Mouse (Mus musculus) CH12.LX (cell line): ENCODE data around the gene Myh11. TPM values are rescaled to one million over a fixed set of nuclear protein-coding genes. Genes with fewer than 3 reads are reported as not detected.

Source experiments
- DNase-seq: peaks from one replicate; pipeline ENCODE4 v3.0.0-alpha.2; 2013; ENCODE audit errors: extremely low read depth
- H3K27ac ChIP-seq: 2 replicates; pipeline ENCODE4 v1.5.1; 2012; ENCODE audit warnings: low read depth, mild to moderate bottlenecking, control low read depth, moderate library complexity; ENCODE audit not compliant: insufficient read depth
- H3K27me3 ChIP-seq: replicated peaks from 2 replicates; pipeline ENCODE3; 2012; ENCODE audit warnings: inconsistent platforms
- H3K36me3 ChIP-seq, 2 experiments: replicated peaks in 1 of 2; 2 replicates each; pipeline versions ENCODE3 to v1.6.1; 2012; ENCODE audit warnings: inconsistent platforms in 1 of 2, low read length in 1 of 2, mild to moderate bottlenecking in 1 of 2, mixed read lengths in 1 of 2, moderate library complexity in 1 of 2; ENCODE audit not compliant: control insufficient read depth in 1 of 2, insufficient read depth in 1 of 2
- H3K4me1 ChIP-seq, 2 experiments: 2 replicates each; pipeline ENCODE4 v1.6.1; 2012; ENCODE audit warnings: inconsistent platforms in 1 of 2, moderate library complexity in 1 of 2; ENCODE audit not compliant: insufficient read depth in 2 of 2, control insufficient read depth in 1 of 2
- H3K4me2 ChIP-seq: 2 replicates; pipeline ENCODE4 v1.6.1; 2012; ENCODE audit warnings: low read depth, mild to moderate bottlenecking, control low read depth; ENCODE audit not compliant: poor library complexity, insufficient read depth, severe bottlenecking
- H3K4me3 ChIP-seq, 3 experiments: fragments of 150-350 bp in 1 of 3; sonication (generic) in 1 of 3; replicated peaks in 1 of 3; 2 replicates each; pipeline versions ENCODE3 to v1.5.1; 2011 to 2012; ENCODE audit warnings: low read depth in 2 of 3, low read length in 2 of 3, mild to moderate bottlenecking in 2 of 3, moderate library complexity in 2 of 3, control low read depth in 1 of 3, improper control_type of control experiment in 1 of 3, inconsistent platforms in 1 of 3, mixed read lengths in 1 of 3; ENCODE audit not compliant: poor library complexity in 1 of 3
- H3K79me2 ChIP-seq: replicated peaks from 2 replicates; pipeline ENCODE4 v1.6.1; 2012; ENCODE audit warnings: mild to moderate bottlenecking, moderate library complexity; ENCODE audit not compliant: control insufficient read depth, poor library complexity, insufficient read depth, severe bottlenecking; ENCODE audit errors: extremely low read depth
- H3K9ac ChIP-seq: 2 replicates; pipeline ENCODE4 v1.6.1; 2012; ENCODE audit warnings: low read depth, mild to moderate bottlenecking, control low read depth, moderate library complexity; ENCODE audit not compliant: insufficient read depth
- H3K9me3 ChIP-seq: replicated peaks from 2 replicates; pipeline ENCODE3; 2012; ENCODE audit warnings: low read length, inconsistent platforms, mixed read lengths
- CHD2 ChIP-seq: IDR thresholded peaks from 2 replicates; pipeline ENCODE4 v1.6.1; 2011; ENCODE audit warnings: low read length, improper control_type of control experiment
- MAFK ChIP-seq: IDR thresholded peaks from 2 replicates; pipeline ENCODE4 v1.6.1; 2011; ENCODE audit warnings: low read length, improper control_type of control experiment; ENCODE audit not compliant: insufficient replicate concordance
- MEF2A ChIP-seq: IDR thresholded peaks from 2 replicates; pipeline ENCODE4 v1.6.1; 2014; ENCODE audit warnings: low read depth, mild to moderate bottlenecking, inconsistent platforms, low read length, improper control_type of control experiment, borderline replicate concordance
- MXI1 ChIP-seq: IDR thresholded peaks from 2 replicates; pipeline ENCODE4 v1.6.1; 2011; ENCODE audit warnings: mild to moderate bottlenecking, low read depth, low read length, improper control_type of control experiment
- MYC ChIP-seq: IDR thresholded peaks from 2 replicates; pipeline ENCODE4 v1.6.1; 2011; ENCODE audit warnings: low read depth, mild to moderate bottlenecking, improper control_type of control experiment, low read length
- SIN3A ChIP-seq: IDR thresholded peaks from 2 replicates; pipeline ENCODE4 v1.6.1; 2012; ENCODE audit warnings: low read length, improper control_type of control experiment, inconsistent platforms
- SMC3 ChIP-seq: IDR thresholded peaks from 2 replicates; pipeline ENCODE4 v1.6.1; 2011; ENCODE audit warnings: low read depth, low read length, improper control_type of control experiment
- TBP ChIP-seq: conservative IDR thresholded peaks from 2 replicates; pipeline ENCODE4 v1.6.1; 2011; ENCODE audit warnings: low read depth, low read length, improper control_type of control experiment
- ZC3H11A ChIP-seq: IDR thresholded peaks from 2 replicates; pipeline ENCODE4 v1.6.1; 2012; ENCODE audit warnings: low read depth, mild to moderate bottlenecking, inconsistent platforms, low read length, improper control_type of control experiment
- ZNF384 ChIP-seq: IDR thresholded peaks from 2 replicates; pipeline ENCODE4 v1.6.1; 2012; ENCODE audit warnings: low read depth, low read length, improper control_type of control experiment, inconsistent platforms
- dilution Hi-C: fragments of 300-500 bp; cut with MboI; formaldehyde crosslinking; loops from 2 replicates; pipeline ENCODE4 v1.14.3; 2020; ENCODE audit warnings: low sequenced_read_pairs; ENCODE audit not compliant: extremely low pct_unique_long_range_greater_than_20kb, extremely low pct_ligation_motif_present
- in situ Hi-C: fragments of 300-500 bp; cut with MboI; formaldehyde crosslinking; loops from 3 replicates; pipeline ENCODE4 v1.14.3; 2019; ENCODE audit warnings: low sequenced_read_pairs, low pct_ligation_motif_present, low pct_unique_long_range_greater_than_20kb, mixed read lengths
- polyA plus RNA-seq: library from polyadenylated mRNA; unstranded; fragments of >175 nt; gene quantifications from 2 replicates; pipeline ENCODE4 v1.2.1, GENCODE M21; 2012; ENCODE audit warnings: low read depth; ENCODE audit not compliant: insufficient read length
- total RNA-seq, 2 experiments: library from RNA; depleted of rRNA; stranded (reverse); fragments of 300-350 nt in 1 of 2; fragments of >200 nt in 1 of 2; gene quantifications; 2 replicates each; pipeline ENCODE4 v1.2.3; 2012 to 2014

The Myh11 gene
- total and polyA plus RNA-seq, 3 experiments = 0.04 to 0.06 (median 0.04) TPM

DNA sequence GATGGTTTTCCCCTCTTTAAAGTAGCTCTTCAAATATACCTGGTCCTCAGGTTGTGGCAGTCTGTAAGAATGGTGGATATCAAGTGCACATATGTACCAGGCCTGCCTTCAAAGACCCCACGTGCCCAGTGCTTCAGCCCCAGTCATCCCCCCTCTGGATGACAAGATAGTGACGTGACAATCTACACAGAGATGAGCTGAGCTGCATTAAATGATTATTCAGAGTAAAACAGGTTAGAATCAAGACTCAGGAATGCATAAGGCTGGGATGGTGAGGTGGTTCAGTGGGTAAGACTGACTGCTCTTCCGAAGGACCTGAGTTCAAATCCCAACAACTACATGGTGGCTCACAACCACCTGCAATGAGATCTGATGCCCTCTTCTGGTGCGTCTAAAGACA is 6.6 kb upstream of the Myh11 start:
- in situ Hi-C loops (no loop called here), dilution Hi-C loops (no loop called here)
- DNase-seq = no peak
- Histone ChIP-seq H3K27me3 (no peaks in the 10 kb centered on the region), H3K9me3 (no peaks in the 10 kb centered on the region), H3K79me2 (no peaks in the 10 kb centered on the region), H3K27ac (no peak overlapping the region), H3K4me1 (peaks cover 0 to 11% of the 10 kb centered on the region in 2 experiments; a peak in 1 of 4 replicates), H3K4me2 (no peak overlapping the region), H3K4me3 (no peak overlapping the region), H3K36me3 (peaks cover 19 to 52% of the 10 kb centered on the region in 2 experiments)
- TF ChIP-seq MYC (no peak), ZC3H11A (no peak), CHD2 (no peak), SMC3 (no peak), MEF2A (no peak), TBP (no peak)
- TF ChIP-seq, all 38 proteins: peak for 0
- no peak overlapping the region for H3K9ac ChIP-seq

GRCm38 (mm10) chr16:14297137-14297536 is 6.0 kb upstream of the Myh11 start:
- no peak overlapping the region for H3K4me2 ChIP-seq
- H3K9ac ChIP-seq = no peak overlapping the region
- TF ChIP-seq SIN3A (0 out of 2 replicates have a peak, but pooled peaks have one; percentile 6), MAFK (no peak)
- in situ Hi-C loops (no loop called here), dilution Hi-C loops (no loop called here)
- H3K36me3 ChIP-seq = peaks cover 19 to 46% of the 10 kb centered on the region in 2 experiments
- no peak overlapping the region for H3K27ac ChIP-seq
- no peak for DNase-seq
- H3K27me3 ChIP-seq = no peaks in the 10 kb centered on the region
- no peaks in the 10 kb centered on the region for H3K9me3 ChIP-seq
- no peak overlapping the region for H3K4me3 ChIP-seq
- H3K4me1 ChIP-seq = peaks cover 0 to 5% of the 10 kb centered on the region in 2 experiments; a peak in 1 of 4 replicates
- no peaks in the 10 kb centered on the region for H3K79me2 ChIP-seq

DNA sequence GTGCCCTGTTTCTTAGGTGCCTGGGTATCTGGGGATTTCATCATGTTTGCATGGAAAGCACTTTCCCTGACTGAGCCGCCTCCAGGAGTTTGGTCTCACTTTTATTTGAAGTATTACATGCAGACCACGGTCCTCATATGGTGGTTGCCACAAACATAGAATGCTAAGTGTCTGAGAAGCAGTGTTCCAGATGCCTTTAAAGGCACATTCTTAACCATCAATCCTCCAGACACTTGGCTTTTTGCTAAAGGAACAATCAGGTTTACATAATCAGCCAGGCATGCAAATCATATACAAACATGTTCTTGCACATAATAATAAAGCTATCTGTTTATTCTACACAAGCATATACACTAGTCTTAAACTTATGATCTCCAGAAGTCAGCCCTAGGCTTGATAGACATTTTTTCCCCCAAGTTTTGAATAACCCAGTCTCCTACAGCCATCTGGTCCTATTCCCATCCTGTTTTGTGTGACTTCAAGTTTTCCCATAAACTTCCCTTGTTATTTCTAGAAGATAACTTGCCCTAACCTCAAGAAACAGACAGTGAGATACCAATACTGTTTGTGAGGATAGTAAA is 5.5 kb upstream of the Myh11 start:
- H3K27ac ChIP-seq = no peak overlapping the region
- no peaks in the 10 kb centered on the region for H3K27me3 ChIP-seq
- DNase-seq = no peak
- H3K9me3 ChIP-seq = no peaks in the 10 kb centered on the region
- TF ChIP-seq MXI1 (no peak), SIN3A (0 out of 2 replicates have a peak, but pooled peaks have one; percentile 16), ZNF384 (no peak)
- H3K9ac ChIP-seq = no peak overlapping the region
- in situ Hi-C loops (no loop called here), dilution Hi-C loops (no loop called here)
- peaks cover 16 to 41% of the 10 kb centered on the region in 2 experiments for H3K36me3 ChIP-seq
- peaks cover 0 to 4% of the 10 kb centered on the region in 2 experiments; a peak in 1 of 4 replicates for H3K4me1 ChIP-seq
- H3K79me2 ChIP-seq = no peaks in the 10 kb centered on the region
- no peak overlapping the region for H3K4me3 ChIP-seq
- no peak overlapping the region for H3K4me2 ChIP-seq
